Mouse (Mus musculus): Measurements from ENCODE around the gene Arhgap31.

The Arhgap31 gene

DNA sequence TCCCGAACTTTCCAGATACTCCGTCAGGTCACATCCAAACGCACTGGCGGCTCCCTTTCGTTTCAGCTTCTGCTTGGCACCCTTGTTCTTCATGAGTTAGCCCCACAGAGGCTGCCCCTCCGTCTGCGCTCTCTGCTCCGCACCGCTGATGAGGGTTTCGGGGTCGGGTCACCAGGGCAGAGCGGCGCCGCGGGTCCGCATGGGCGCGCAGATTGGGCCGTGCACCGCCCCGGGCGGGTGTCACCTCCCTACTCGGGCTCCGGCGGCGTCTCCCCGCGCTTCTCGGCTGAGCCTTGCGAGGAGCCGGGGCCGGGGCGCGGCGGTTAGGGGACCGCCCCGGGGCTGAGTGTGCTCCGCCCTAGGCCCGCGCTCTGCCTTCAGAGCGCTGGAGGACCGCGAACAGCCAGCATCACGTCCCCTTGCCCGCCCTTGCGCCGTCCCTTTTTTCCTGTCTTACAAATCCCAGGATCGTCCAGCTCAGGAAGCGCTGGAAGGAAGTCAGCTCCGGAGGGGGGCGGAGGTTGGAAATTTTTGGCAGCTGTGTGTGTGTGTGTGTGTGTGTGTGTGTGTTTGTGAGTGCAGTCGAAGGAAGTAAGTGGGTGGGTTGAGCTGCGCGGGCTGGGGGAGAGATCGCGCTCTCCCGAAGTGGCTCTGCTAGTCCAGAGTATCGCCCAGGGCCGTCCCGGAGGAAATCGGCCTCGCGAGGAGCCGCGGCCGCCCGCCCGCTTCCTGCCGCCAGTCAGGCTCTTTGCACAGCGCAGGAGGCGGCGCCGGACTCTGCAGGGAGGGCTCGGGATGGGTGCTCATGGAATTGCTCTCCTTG, at the start of gene Arhgap31:
TSS of gene Arhgap31 (minus strand) at position 694 of the 823 bp plus-strand sequence.
- peak; percentile 67 to 73 for DNase-seq (ENCODE audit: low spot score in 2 of 2)

DNA sequence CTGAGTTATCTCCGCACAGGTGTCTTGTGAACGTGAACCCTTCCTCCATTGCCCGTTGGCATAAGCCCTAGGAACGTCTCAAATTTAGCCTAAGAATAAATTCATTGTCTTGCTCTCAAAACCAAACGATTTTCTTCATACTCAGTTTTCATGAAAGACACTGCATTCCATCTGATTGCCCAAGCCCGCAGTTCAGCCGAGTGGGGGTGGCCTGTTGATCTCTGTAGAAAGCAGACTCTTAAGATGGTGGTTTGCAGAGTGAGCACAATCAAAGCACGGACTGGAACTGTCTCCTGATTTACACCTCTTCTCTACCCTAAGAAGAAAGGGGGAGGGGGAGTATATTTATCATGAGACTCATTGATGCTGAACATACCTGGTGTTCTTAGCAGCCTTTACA, 49.3 kb upstream of the Arhgap31 start:
- no peak for DNase-seq (ENCODE audit: low spot score in 2 of 2)

DNA sequence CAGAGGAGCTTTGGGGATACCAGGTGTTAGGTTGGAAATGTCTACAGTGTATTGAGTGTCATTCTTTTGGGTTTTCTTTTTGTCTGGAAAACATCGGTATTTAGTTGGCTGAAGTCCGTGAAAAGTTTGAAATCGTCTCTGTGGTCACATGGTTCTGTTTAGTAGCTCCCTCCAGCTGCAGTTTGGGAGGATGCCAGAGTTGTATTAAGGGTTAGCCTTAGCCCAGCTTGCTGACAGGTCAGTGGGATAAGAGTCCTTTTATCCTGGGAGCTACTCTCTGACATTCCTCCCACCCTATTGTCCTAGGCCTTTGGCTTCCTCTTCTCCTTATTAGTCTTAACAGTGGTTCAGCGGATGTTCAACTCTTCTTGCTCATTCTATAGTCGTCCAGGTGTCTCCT, 48.9 kb upstream of the Arhgap31 start:
- DNase-seq (ENCODE audit: low spot score in 2 of 2), result no peak

DNA sequence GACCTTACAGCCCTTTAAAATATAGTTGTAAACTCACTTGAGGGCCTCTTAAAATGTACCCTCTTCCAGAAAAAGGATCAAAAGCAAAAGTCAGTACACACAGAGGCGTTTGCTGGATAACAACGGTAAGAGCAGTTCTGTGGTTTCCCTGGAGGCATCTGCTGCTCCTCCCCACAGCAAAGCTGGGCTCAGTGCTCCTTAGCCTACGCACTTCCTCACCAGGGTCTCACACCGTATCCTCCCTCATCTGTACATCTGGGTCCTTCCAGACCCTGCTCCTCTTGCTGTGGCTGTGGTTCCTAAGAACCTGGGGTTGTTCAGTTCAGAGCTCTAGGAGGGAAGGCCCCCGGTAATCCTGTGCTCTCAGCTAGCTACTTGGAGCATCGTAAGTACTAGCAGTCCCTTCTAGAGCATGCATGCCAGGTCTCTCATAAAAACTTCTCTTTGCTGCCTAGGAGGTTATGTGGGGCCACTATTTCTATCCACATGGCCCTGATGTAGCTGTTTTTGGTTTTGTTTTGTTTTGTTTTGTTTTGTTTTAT, 47.8 kb upstream of the Arhgap31 start:
- DNase-seq (ENCODE audit: low spot score in 2 of 2), result no peak

DNA sequence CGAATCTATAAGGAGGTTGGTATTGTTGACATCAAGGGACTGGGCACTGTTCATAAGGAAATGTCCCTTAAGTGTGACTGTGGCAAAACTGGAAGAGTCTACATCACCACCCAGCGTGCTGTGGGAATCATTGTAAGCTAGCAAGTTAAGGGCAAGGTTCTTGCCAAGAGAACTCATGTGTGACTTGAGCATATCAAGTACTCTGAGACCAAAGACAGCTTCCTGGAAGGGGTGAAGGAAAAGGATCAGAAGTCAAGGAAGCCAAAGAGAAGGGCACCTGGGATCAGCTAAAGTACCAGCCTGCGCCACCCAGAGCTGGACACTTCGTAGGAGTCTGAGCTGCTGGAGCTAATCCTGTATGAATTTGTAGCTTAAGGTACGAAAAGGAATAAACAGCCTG, 47.2 kb upstream of the Arhgap31 start:
- no peak for DNase-seq (ENCODE audit: low spot score in 2 of 2)

GRCm38 (mm10) chr16:38758104-38758861, 45.2 kb upstream of the Arhgap31 start:
- DNase-seq (ENCODE audit: low spot score in 2 of 2), result peak in 1 of 2 experiments; percentile 15

DNA sequence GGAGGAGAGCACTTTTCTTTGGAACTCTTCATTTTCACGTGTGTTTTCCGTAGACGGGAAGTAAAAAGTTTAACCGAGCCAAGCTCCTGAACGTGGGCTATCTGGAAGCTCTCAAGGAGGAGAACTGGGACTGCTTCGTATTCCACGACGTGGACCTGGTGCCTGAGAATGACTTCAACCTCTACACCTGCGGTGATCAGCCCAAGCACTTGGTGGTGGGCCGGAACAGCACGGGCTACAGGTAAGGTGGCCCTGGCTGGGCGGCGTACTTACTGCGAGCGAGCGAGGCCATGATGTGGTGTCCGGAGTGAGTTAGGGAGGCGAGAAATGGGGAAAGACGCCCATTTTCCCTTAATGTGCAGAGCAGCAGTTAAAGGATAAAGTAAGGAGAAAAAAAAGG, 44.6 kb upstream of the Arhgap31 start:
- DNase-seq (ENCODE audit: low spot score in 2 of 2), result no peak

GRCm38 (mm10) chr16:38756572-38756971, 43.5 kb upstream of the Arhgap31 start:
- no peak for DNase-seq (ENCODE audit: low spot score in 2 of 2)

GRCm38 (mm10) chr16:38756177-38756503, 43.1 kb upstream of the Arhgap31 start:
- no peak for DNase-seq (ENCODE audit: low spot score in 2 of 2)

DNA sequence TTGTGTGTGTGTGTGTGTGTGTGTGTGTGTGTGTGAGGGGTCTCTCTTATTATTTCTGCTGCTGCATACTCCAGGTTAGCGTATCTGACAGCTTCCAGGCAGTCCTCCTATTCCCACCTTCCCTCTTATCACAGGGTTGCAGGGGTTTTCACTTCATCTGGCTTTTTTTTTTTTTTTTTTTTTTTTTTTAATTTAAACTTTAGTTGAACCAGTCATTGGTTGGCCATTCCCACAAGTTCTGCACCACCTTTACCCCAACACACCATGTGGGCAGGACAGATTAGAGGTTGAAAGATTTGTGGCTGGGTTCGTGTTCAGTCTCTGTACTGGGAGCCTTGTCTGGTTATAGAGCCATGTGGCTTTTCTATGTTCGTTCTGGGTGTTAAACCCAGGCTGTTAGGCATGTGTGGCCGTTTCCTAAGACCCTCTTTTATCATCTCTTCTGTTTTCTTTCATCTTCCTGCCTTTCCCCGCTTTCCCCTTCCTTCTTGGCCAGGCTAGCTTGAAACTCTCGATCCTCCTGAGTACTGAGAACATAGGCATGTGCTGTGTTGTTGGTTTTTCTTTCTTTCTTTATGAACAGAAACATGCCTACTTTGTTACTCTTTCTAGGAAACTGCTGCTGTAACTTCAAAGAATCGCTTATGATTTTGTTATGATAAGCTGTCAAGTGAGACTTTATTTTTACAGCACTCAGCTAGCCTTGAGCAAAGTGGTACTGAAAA, 42.5 kb upstream of the Arhgap31 start:
- DNase-seq (ENCODE audit: low spot score in 2 of 2), result no peak

DNA sequence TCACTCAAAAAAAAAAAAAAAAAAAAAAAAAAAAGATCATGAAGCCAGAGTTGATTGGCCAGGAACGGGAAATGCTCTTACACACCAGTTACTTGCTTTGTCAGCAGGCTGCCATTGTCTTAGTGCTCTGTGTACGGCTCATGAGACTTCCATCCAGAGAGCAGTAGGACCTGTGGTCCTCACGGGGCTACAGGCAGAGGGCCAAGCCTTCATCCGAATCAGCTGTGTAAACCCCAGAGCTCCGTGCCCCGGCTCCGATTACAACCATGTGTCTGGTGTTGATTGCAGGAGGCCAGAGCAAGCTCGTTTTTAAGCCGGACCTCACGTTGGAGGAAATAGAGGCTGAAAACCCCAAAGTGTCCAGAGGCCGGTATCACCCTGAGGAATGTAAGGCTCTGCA, 40.6 kb upstream of the Arhgap31 start:
- no peak for DNase-seq (ENCODE audit: low spot score in 2 of 2)

GRCm38 (mm10) chr16:38750803-38751202, 37.7 kb upstream of the Arhgap31 start:
- no peak for DNase-seq (ENCODE audit: low spot score in 2 of 2)

GRCm38 (mm10) chr16:38743941-38744673, 31.0 kb upstream of the Arhgap31 start:
- no peak for DNase-seq (ENCODE audit: low spot score in 2 of 2)

DNA sequence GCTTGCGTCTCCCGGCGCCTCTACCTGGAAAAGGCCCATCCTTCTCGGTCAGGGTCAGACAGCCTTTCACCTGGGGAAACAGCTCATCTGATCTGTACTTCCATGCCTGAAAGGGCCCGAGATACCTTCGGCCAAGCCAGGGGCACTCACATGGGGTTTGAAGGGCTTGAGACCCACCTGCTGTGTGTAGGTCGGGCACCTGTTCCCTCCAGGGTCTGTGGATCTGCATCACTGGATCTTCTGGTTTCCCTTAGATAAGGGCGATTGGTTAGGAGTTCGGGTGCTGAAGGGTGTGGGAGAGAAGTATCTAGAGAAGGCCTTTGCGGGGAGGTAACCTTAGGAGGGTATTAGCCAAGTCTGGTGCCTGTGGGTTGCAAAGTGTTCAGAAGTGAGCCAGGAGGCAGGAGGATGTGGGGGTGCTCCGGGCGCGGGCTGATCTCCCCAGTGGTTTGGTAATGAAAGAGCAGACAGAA, 29.6 kb upstream of the Arhgap31 start:
- DNase-seq (ENCODE audit: low spot score in 2 of 2), result no peak

GRCm38 (mm10) chr16:38742113-38742658, 29.1 kb upstream of the Arhgap31 start, which contains the start of gene B4galt4:
Gene B4galt4 (plus strand): TSS chr16:38742264.
- DNase-seq (ENCODE audit: low spot score in 2 of 2), result peak; percentile 31 to 55

DNA sequence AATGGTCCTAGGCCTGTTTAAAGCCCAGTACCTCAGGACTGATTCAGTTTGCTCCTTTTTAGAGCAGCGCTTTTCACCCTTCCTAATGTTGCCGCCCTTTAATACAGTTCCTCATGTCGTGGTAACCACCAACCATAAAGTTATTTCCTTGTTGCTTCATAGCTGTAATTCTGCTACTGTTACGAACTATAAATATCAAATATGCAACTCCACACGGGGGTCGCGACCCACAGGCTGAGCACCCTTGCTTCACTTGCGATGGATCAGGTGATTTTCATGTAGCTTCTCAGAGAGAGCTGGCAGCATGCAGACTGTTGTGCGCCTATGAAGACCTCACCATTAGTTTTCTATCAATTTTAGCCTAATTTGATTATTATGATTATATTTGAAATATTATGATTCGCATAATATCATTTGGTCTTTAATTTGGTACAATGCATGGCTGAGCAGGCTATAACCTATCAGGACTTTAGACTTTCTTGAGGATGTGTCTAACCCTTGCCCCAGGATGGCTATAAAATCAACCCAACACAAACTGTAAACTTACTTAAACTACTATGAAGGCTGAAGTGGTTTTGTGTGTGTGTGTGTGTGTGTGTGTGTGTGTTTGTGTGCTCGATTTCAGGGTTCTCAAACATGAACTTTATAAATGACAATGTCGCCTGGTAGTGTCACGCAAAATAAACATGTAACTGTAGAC, 28.3 kb upstream of the Arhgap31 start:
- DNase-seq (ENCODE audit: low spot score in 2 of 2), result no peak

- DNase-seq (ENCODE audit: low spot score in 2 of 2), result peak; percentile 38 to 44
These were observed 17.8 kb upstream of the Arhgap31 start for GRCm38 (mm10) chr16:38730921-38731320.

GRCm38 (mm10) chr16:38729610-38730288, 16.7 kb upstream of the Arhgap31 start:
- no peak for DNase-seq (ENCODE audit: low spot score in 2 of 2)

DNA sequence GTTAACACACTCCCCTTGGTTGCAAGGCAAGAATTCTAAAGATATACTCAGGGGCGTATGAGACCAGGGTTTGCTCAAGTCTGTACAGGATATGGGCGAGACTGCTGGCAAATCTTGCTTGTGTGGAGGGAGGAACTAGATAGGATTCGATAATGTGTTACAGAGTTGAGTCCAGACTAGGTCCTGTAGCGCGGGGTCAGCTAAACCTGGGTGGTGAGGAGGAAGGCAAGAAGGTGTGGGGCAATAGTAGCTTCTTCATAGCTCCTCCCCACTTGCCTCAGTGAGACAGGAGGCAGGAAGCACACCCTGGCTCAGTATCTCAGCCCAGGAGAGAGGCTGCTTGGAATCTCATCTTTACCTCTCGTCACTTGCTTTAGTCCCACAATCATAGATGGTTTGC, 16.1 kb upstream of the Arhgap31 start:
- DNase-seq (ENCODE audit: low spot score in 2 of 2), result no peak

Data from spleen, postnatal 36 days (tissue).